Mouse (Mus musculus) cerebellum, adult 2 months (tissue): Measurements from ENCODE around the gene Serpinb7.

Source experiments
- CTCF ChIP-seq: fragments of 200-500 bp; IDR thresholded peaks from 2 replicates; pipeline ENCODE4 v1.5.1; 2011; ENCODE audit warnings: low read depth, mild to moderate bottlenecking, control low read depth, low read length, moderate library complexity, borderline replicate concordance; ENCODE audit not compliant: insufficient read depth
- POLR2A ChIP-seq: fragments of 200-500 bp; IDR thresholded peaks from 2 replicates; pipeline ENCODE4 v1.6.1; 2011; ENCODE audit warnings: low read length, control low read depth, borderline replicate concordance; ENCODE audit not compliant: insufficient read depth

GRCm38 (mm10) chr1:107489577-107489976, 90.1 kb downstream of the Serpinb7 start:
- TF ChIP-seq CTCF (no peak), POLR2A (no peak)
